Mouse (Mus musculus) brain, adult 10 weeks (tissue): Measurements from ENCODE around the gene Olfr1219. TPM values are rescaled to one million over a fixed set of nuclear protein-coding genes. Genes with fewer than 3 reads are reported as not detected.

Experiments used
- polyA plus RNA-seq: library from polyadenylated mRNA; stranded (reverse); fragments of 350-450 nt; fragmentation: Illumina TruSeq; extraction: RNeasy Lipid Tissue Mini Kit (QIAGEN cat#74804); gene quantifications from one replicate; pipeline ENCODE4 v1.2.3, GENCODE M21; 2015; ENCODE audit warnings: low read depth, low replicate concordance

The Olfr1219 gene
- not detected for polyA plus RNA-seq

DNA sequence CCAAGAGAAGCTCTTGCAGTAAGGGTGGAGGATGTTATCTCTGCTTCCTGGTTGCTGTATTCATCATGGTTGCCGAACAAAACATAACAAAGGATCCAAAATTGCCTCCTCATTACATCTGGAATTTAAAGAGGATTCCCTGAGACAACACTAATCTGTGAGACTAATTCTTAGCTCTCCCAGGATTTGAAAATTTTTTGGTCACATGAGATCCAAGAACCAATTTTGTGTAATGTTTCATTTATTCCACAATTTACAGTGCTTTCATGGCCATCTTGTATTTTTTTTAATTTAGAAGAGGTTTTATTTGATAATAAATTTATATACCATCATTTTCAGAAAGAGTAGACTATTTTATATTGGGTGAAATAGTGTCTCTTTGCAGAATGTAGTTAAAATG is at the start of gene Olfr1219:
Olfr1219 (minus strand) TSS at position 101 of the 400 bp plus-strand sequence.

DNA sequence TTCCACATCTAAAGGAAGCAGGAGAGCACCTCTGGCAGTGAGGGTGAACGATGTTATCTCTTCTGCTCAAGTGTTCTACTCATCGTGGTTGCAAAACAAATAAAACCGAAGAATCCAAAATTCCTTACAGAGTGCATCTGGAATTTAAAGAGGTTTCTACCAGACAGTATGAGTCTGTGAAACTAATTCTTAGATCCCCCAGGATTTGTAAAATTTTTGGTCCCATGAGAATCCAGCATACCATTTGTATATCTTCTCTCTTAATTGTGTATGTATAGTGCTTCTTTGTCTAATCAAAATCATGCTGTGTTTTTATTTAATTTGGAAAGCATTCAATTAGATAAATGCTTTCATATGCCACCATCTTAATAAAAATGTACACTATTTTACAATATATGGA is 49.6 kb upstream of the Olfr1219 start, which contains the start of gene Olfr1222:
Olfr1222 (minus strand) TSS at position 101 of the 400 bp plus-strand sequence.

DNA sequence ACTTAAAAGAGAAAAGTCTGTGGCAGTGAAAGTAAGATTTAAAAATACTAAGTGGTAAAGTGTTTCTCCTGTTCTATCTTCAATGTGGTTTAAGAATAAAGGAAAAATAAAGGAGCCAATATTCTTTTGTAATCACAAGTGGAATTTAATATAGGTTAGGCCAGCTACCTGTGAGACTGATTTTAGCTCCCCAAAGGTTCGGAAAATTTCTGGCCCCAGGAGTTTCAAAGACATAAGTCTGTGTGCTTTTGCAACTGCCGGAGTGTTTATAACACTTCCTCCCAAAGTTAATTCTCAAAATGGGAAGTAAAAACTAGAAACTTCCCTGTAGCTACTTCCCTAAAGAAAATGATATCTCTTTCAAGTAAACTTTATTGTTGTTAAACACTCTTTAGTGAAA is 33.9 kb upstream of the Olfr1219 start, which contains the start of gene Olfr1221:
Olfr1221 (minus strand) TSS at position 101 of the 400 bp plus-strand sequence.

GRCm38 (mm10) chr2:89106735-89107134 is 23.4 kb upstream of the Olfr1219 start, which contains the start of gene Olfr1220:
Gene Olfr1220 (minus strand): TSS chr2:89106835.

GRCm38 (mm10) chr2:89061087-89061486 is 22.2 kb downstream of the Olfr1219 start, which contains the start of gene Olfr1218:
Gene Olfr1218 (minus strand): TSS chr2:89061187.

DNA sequence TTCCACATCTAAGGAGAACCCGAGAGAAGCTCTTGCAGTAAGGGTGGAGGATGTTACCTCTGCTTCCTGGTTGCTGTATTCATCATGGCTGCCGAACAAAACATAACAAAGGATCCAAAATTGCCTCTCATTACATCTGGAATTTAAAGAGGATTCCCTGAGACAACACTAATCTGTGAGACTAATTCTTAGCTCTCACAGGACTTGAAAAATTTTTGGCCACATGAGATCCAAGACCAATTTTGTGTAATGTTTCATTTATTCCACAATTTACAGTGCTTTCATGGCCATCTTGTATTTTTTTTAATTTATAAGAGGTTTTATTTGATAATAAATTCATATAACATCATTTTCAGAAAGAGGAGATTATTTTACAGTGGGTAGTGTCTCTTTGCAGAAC is 51.3 kb downstream of the Olfr1219 start, which contains the start of gene Olfr1217:
Olfr1217 (minus strand) TSS at position 101 of the 400 bp plus-strand sequence.

Other genes starting within 250 kb of the Olfr1219 start
- gene Olfr1204, start 234.2 kb downstream of the Olfr1219 start, polyA plus RNA-seq, result not detected
- not detected for gene Olfr1206, start 220.3 kb downstream of the Olfr1219 start, polyA plus RNA-seq
- not detected for gene Olfr1208, start 181.2 kb downstream of the Olfr1219 start, polyA plus RNA-seq
- gene Olfr1209, start 168.4 kb downstream of the Olfr1219 start, polyA plus RNA-seq, result not detected
- not detected for gene Olfr1211, start 145.4 kb downstream of the Olfr1219 start, polyA plus RNA-seq
- not detected for gene Olfr1212, start 129.5 kb downstream of the Olfr1219 start, polyA plus RNA-seq
- gene Gm13762, start 103.2 kb downstream of the Olfr1219 start, polyA plus RNA-seq, result not detected
- not detected for gene Olfr1214, start 90.9 kb downstream of the Olfr1219 start, polyA plus RNA-seq
- not detected for gene Olfr1215, start 76.5 kb downstream of the Olfr1219 start, polyA plus RNA-seq
- gene Olfr1216, start 65.2 kb downstream of the Olfr1219 start, polyA plus RNA-seq, result not detected
- not detected for gene Olfr1217, start 51.4 kb downstream of the Olfr1219 start, polyA plus RNA-seq
- gene Olfr1218, start 22.3 kb downstream of the Olfr1219 start, polyA plus RNA-seq, result not detected
- not detected for gene Olfr1220, start 23.3 kb upstream of the Olfr1219 start, polyA plus RNA-seq
- gene Olfr1221, start 33.8 kb upstream of the Olfr1219 start, polyA plus RNA-seq, result not detected
- not detected for gene Olfr1222, start 49.5 kb upstream of the Olfr1219 start, polyA plus RNA-seq
- gene Olfr1223, start 68.0 kb upstream of the Olfr1219 start, polyA plus RNA-seq, result not detected
- not detected for gene Olfr1224-ps1, start 80.6 kb upstream of the Olfr1219 start, polyA plus RNA-seq
- not detected for gene Olfr1225, start 91.2 kb upstream of the Olfr1219 start, polyA plus RNA-seq
- gene Olfr1226, start 116.5 kb upstream of the Olfr1219 start, polyA plus RNA-seq, result not detected
- gene Olfr1228, start 170.5 kb upstream of the Olfr1219 start, polyA plus RNA-seq, result not detected
- gene Olfr1229, start 204.5 kb upstream of the Olfr1219 start, polyA plus RNA-seq, result not detected
- gene Olfr1230, start 213.8 kb upstream of the Olfr1219 start, polyA plus RNA-seq, result not detected
- gene Olfr1231, start 223.6 kb upstream of the Olfr1219 start, polyA plus RNA-seq, result not detected
- not detected for gene Olfr1232, start 246.2 kb upstream of the Olfr1219 start, polyA plus RNA-seq